ENCODE assay signal across 22 mouse cellular contexts in the genomic region with DNA sequence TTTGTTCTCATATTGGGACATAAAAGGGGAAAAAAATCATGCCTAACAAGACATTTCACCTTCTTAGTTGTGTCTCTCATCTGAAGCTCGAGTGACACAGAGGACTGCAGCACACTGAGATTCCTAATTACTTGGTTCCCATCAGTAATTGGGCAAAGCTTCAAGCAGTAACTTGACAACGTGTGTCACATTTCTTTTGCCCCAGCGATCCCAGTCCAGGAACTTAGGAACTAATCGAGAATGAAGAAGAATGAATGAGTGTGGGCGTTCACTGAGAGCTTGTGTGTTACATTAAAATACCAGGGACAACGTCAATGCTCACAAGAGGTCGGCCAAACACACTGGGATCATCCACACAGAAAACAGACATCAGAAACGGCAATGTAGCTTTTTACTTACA.
DNase-seq lines count a peak whose midpoint lies in the region; ATAC-seq and TF ChIP-seq lines count a peak whose summit lies in the region.
"Had no signal": no experiment of that assay in that cellular context is flagged by ENCODE, and none has a peak within 500 bp of the region (broad histone marks: within the 10 kb centered on the region; RNA-seq: fewer than 3 reads in every experiment).

No protein-coding gene starts in this region.

- H3K4me3 ChIP-seq in forebrain, embryonic 12.5 days (replicated peaks): no peak overlapping the region
- no peak overlapping the region for H3K4me3 ChIP-seq in forebrain, embryonic 13.5 days
- no peak overlapping the region for H3K4me3 ChIP-seq in hindbrain, postnatal 0 days (ENCODE audit: low read length)
- H3K4me3 ChIP-seq in hindbrain, embryonic 12.5 days: no peak overlapping the region
- no peak overlapping the region for H3K4me3 ChIP-seq in midbrain, postnatal 0 days (ENCODE audit: low read depth, low read length)
- H3K4me3 ChIP-seq in midbrain, embryonic 13.5 days (replicated peaks): no peak overlapping the region
- no peak overlapping the region for H3K4me3 ChIP-seq in intestine, embryonic 16.5 days (ENCODE audit: low read length)
- H3K4me3 ChIP-seq: embryonic facial prominence, embryonic 13.5 days; heart, embryonic 10.5 days; hindbrain, embryonic 13.5 days had no signal

- no peak overlapping the region for H3K4me2 ChIP-seq in forebrain, embryonic 12.5 days
- H3K4me2 ChIP-seq in forebrain, embryonic 13.5 days: no peak overlapping the region
- no peak overlapping the region for H3K4me2 ChIP-seq in hindbrain, postnatal 0 days (ENCODE audit: low read depth, low read length)
- H3K4me2 ChIP-seq in hindbrain, embryonic 12.5 days (replicated peaks): no peak overlapping the region
- H3K4me2 ChIP-seq in midbrain, postnatal 0 days (ENCODE audit: low read depth, low read length, poor library complexity, severe bottlenecking): no peak overlapping the region
- no peak overlapping the region for H3K4me2 ChIP-seq in midbrain, embryonic 13.5 days (replicated peaks)
- no peak overlapping the region for H3K4me2 ChIP-seq in intestine, embryonic 16.5 days (ENCODE audit: low read depth, low read length)
- H3K4me2 ChIP-seq: embryonic facial prominence, embryonic 13.5 days; hindbrain, embryonic 13.5 days had no signal

- no peak for ATAC-seq in forebrain, embryonic 12.5 days (ENCODE audit: low FRiP score)
- ATAC-seq in forebrain, embryonic 13.5 days: no peak; the same call in 1 of the 2 replicates
- no peak for ATAC-seq in hindbrain, postnatal 0 days
- no peak for ATAC-seq in hindbrain, embryonic 12.5 days (ENCODE audit: low FRiP score)
- ATAC-seq in midbrain, postnatal 0 days (ENCODE audit: low FRiP score): no peak
- ATAC-seq in midbrain, embryonic 13.5 days: no peak
- ATAC-seq in intestine, embryonic 16.5 days: no peak
- ATAC-seq: inflammation-experienced regulatory T-cells, adult 6 months had no signal

- no peak for TF ChIP-seq CTCF in hindbrain, postnatal 0 days (IDR thresholded peaks at IDR 0.05; ENCODE audit: low read depth)
- no peak for TF ChIP-seq CTCF in midbrain, postnatal 0 days (IDR thresholded peaks at IDR 0.05)

- H3K36me3 ChIP-seq in forebrain, embryonic 12.5 days (replicated peaks): no peaks in the 10 kb centered on the region
- H3K36me3 ChIP-seq in forebrain, embryonic 13.5 days (ENCODE audit: poor library complexity, severe bottlenecking): no peaks in the 10 kb centered on the region
- H3K36me3 ChIP-seq in hindbrain, postnatal 0 days (ENCODE audit: insufficient read depth, low read length): no peaks in the 10 kb centered on the region
- H3K36me3 ChIP-seq in hindbrain, embryonic 12.5 days: no peaks in the 10 kb centered on the region
- H3K36me3 ChIP-seq in midbrain, postnatal 0 days (ENCODE audit: insufficient read depth, low read length): no peaks in the 10 kb centered on the region
- no peaks in the 10 kb centered on the region for H3K36me3 ChIP-seq in midbrain, embryonic 13.5 days
- H3K36me3 ChIP-seq in intestine, embryonic 16.5 days (ENCODE audit: control insufficient read depth, insufficient read depth, low read length): no peaks in the 10 kb centered on the region
- H3K36me3 ChIP-seq: embryonic facial prominence, embryonic 13.5 days; heart, embryonic 10.5 days; hindbrain, embryonic 13.5 days had no signal

- 22% methylated on average over 8 of the region's 8 CpGs for WGBS in forebrain, embryonic 12.5 days
- 13% methylated on average over 8 of the region's 8 CpGs for WGBS in forebrain, embryonic 13.5 days
- WGBS in hindbrain, postnatal 0 days: 16% methylated on average over 8 of the region's 8 CpGs
- 35% methylated on average over 8 of the region's 8 CpGs for WGBS in hindbrain, embryonic 12.5 days
- WGBS in midbrain, postnatal 0 days: 48% methylated on average over 8 of the region's 8 CpGs
- WGBS in midbrain, embryonic 13.5 days: 44% methylated on average over 8 of the region's 8 CpGs
- 69% methylated on average over 8 of the region's 8 CpGs for WGBS in intestine, embryonic 16.5 days

- peaks cover 20% of the 10 kb centered on the region for H3K4me1 ChIP-seq in forebrain, embryonic 12.5 days
- peaks cover 23% of the 10 kb centered on the region for H3K4me1 ChIP-seq in forebrain, embryonic 13.5 days
- no peaks in the 10 kb centered on the region; the same call in 1 of the 2 replicates for H3K4me1 ChIP-seq in hindbrain, postnatal 0 days (ENCODE audit: insufficient read depth, low read length)
- H3K4me1 ChIP-seq in hindbrain, embryonic 12.5 days: peaks cover 18% of the 10 kb centered on the region
- H3K4me1 ChIP-seq in midbrain, postnatal 0 days (ENCODE audit: insufficient read depth, low read length): peaks cover 11% of the 10 kb centered on the region; the same call in 1 of the 2 replicates
- H3K4me1 ChIP-seq in midbrain, embryonic 13.5 days (replicated peaks): peaks cover 34% of the 10 kb centered on the region
- H3K4me1 ChIP-seq in intestine, embryonic 16.5 days (ENCODE audit: control insufficient read depth, insufficient read depth, low read length): no peaks in the 10 kb centered on the region
- H3K4me1 ChIP-seq: embryonic facial prominence, embryonic 13.5 days; heart, embryonic 10.5 days had no signal

- H3K9me3 ChIP-seq in forebrain, embryonic 12.5 days: no peaks in the 10 kb centered on the region
- H3K9me3 ChIP-seq in forebrain, embryonic 13.5 days (replicated peaks): no peaks in the 10 kb centered on the region
- no peaks in the 10 kb centered on the region for H3K9me3 ChIP-seq in hindbrain, postnatal 0 days (ENCODE audit: low read length)
- H3K9me3 ChIP-seq in hindbrain, embryonic 12.5 days (replicated peaks): no peaks in the 10 kb centered on the region
- H3K9me3 ChIP-seq in midbrain, postnatal 0 days (ENCODE audit: low read length): no peaks in the 10 kb centered on the region
- H3K9me3 ChIP-seq in midbrain, embryonic 13.5 days: no peaks in the 10 kb centered on the region
- no peaks in the 10 kb centered on the region for H3K9me3 ChIP-seq in intestine, embryonic 16.5 days (ENCODE audit: control insufficient read depth, low read length)
- H3K9me3 ChIP-seq: embryonic facial prominence, embryonic 13.5 days; heart, embryonic 10.5 days; hindbrain, embryonic 13.5 days had no signal

- no peak overlapping the region for H3K9ac ChIP-seq in forebrain, embryonic 12.5 days
- H3K9ac ChIP-seq in forebrain, embryonic 13.5 days: no peak overlapping the region
- H3K9ac ChIP-seq in hindbrain, postnatal 0 days (replicated peaks; ENCODE audit: low read length): no peak overlapping the region
- H3K9ac ChIP-seq in hindbrain, embryonic 12.5 days: no peak overlapping the region
- no peak overlapping the region for H3K9ac ChIP-seq in midbrain, postnatal 0 days (replicated peaks; ENCODE audit: low read length, poor library complexity, severe bottlenecking)
- H3K9ac ChIP-seq in midbrain, embryonic 13.5 days (replicated peaks): no peak overlapping the region
- H3K9ac ChIP-seq in intestine, embryonic 16.5 days (ENCODE audit: low read depth, low read length): no peak overlapping the region
- H3K9ac ChIP-seq: embryonic facial prominence, embryonic 13.5 days; hindbrain, embryonic 13.5 days had no signal

- H3K27ac ChIP-seq in forebrain, embryonic 12.5 days: 0 out of 2 replicates have a peak overlapping the region, but pooled peaks have one; percentile 8
- H3K27ac ChIP-seq in forebrain, embryonic 13.5 days: no peak overlapping the region
- H3K27ac ChIP-seq in hindbrain, postnatal 0 days: no peak overlapping the region
- no peak overlapping the region for H3K27ac ChIP-seq in hindbrain, embryonic 12.5 days
- H3K27ac ChIP-seq in midbrain, postnatal 0 days (ENCODE audit: low read depth, low read length): no peak overlapping the region
- no peak overlapping the region for H3K27ac ChIP-seq in midbrain, embryonic 13.5 days
- no peak overlapping the region for H3K27ac ChIP-seq in intestine, embryonic 16.5 days (ENCODE audit: low read length)
- H3K27ac ChIP-seq: embryonic facial prominence, embryonic 13.5 days; heart, embryonic 10.5 days; hindbrain, embryonic 13.5 days had no signal

- DNase-seq in hindbrain, postnatal 0 days (ENCODE audit: low spot score): peak; percentile 17
- peak; percentile 19 for DNase-seq in midbrain, postnatal 0 days (ENCODE audit: low spot score)
- DNase-seq: adrenal gland, adult 2 months; adrenal gland, postnatal 25 days; cerebellum, adult 2 months; cerebellum, postnatal 10 days; embryo, embryonic 11 days; gastrocnemius, postnatal 36 days; heart, adult 18-20 months; heart, postnatal 10 days; heart, postnatal 4 days; kidney, adult 11 months had no signal

- no peaks in the 10 kb centered on the region for H3K27me3 ChIP-seq in forebrain, embryonic 12.5 days
- no peaks in the 10 kb centered on the region for H3K27me3 ChIP-seq in forebrain, embryonic 13.5 days
- H3K27me3 ChIP-seq in hindbrain, postnatal 0 days (ENCODE audit: insufficient read depth, low read length): no peaks in the 10 kb centered on the region
- no peaks in the 10 kb centered on the region for H3K27me3 ChIP-seq in hindbrain, embryonic 12.5 days
- no peaks in the 10 kb centered on the region for H3K27me3 ChIP-seq in midbrain, postnatal 0 days (ENCODE audit: insufficient read depth, low read length)
- no peaks in the 10 kb centered on the region for H3K27me3 ChIP-seq in midbrain, embryonic 13.5 days
- no peaks in the 10 kb centered on the region for H3K27me3 ChIP-seq in intestine, embryonic 16.5 days (replicated peaks; ENCODE audit: control insufficient read depth, insufficient read depth, low read length)
- H3K27me3 ChIP-seq: CH12.LX; embryonic facial prominence, embryonic 13.5 days; hindbrain, embryonic 13.5 days had no signal
